Mouse (Mus musculus): Measurements from ENCODE around the gene Csf3r.

Gene Csf3r

GRCm38 (mm10) chr4:126057207-126058133, 33.1 kb downstream of the Csf3r start:
- no peak for DNase-seq (ENCODE audit: low spot score)

- DNase-seq (ENCODE audit: low spot score): peak; percentile 91
Observed at GRCm38 (mm10) chr4:126058134-126058996, 34.0 kb downstream of the Csf3r start, which contains the start of gene Oscp1. TSS of gene Oscp1 (plus strand) at chr4:126058565.

GRCm38 (mm10) chr4:126058997-126059362, 34.6 kb downstream of the Csf3r start:
- no peak for DNase-seq (ENCODE audit: low spot score)

GRCm38 (mm10) chr4:126062856-126063255, 38.5 kb downstream of the Csf3r start:
- no peak for DNase-seq (ENCODE audit: low spot score)

- DNase-seq (ENCODE audit: low spot score): no peak
Observed at GRCm38 (mm10) chr4:126065241-126065640, 40.9 kb downstream of the Csf3r start.

GRCm38 (mm10) chr4:126067401-126068077, 43.2 kb downstream of the Csf3r start:
- DNase-seq (ENCODE audit: low spot score): no peak

- no peak for DNase-seq (ENCODE audit: low spot score)
Observed at GRCm38 (mm10) chr4:126068842-126069241, 44.5 kb downstream of the Csf3r start.

- no peak for DNase-seq (ENCODE audit: low spot score)
Observed at GRCm38 (mm10) chr4:126077833-126078232, 53.5 kb downstream of the Csf3r start.

- no peak for DNase-seq (ENCODE audit: low spot score)
Observed at GRCm38 (mm10) chr4:126079266-126079665, 54.9 kb downstream of the Csf3r start.

GRCm38 (mm10) chr4:126081601-126082000, 57.3 kb downstream of the Csf3r start:
- no peak for DNase-seq (ENCODE audit: low spot score)

GRCm38 (mm10) chr4:126083021-126083420, 58.7 kb downstream of the Csf3r start:
- DNase-seq (ENCODE audit: low spot score): no peak

- DNase-seq (ENCODE audit: low spot score): no peak
Observed at GRCm38 (mm10) chr4:126084382-126084781, 60.0 kb downstream of the Csf3r start.

- DNase-seq (ENCODE audit: low spot score): peak; percentile 76
Observed at GRCm38 (mm10) chr4:126085996-126086576, 61.7 kb downstream of the Csf3r start.

- no peak for DNase-seq (ENCODE audit: low spot score)
Observed at GRCm38 (mm10) chr4:126090101-126090847, 65.9 kb downstream of the Csf3r start.

- no peak for DNase-seq (ENCODE audit: low spot score)
Observed at GRCm38 (mm10) chr4:126090848-126091124, 66.4 kb downstream of the Csf3r start.

- no peak for DNase-seq (ENCODE audit: low spot score)
Observed at GRCm38 (mm10) chr4:126091873-126092272, 67.5 kb downstream of the Csf3r start.

Data from testis, postnatal 14 days (tissue).